Mouse (Mus musculus) liver, postnatal 0 days (tissue): Measurements from ENCODE around the gene Angptl6. TPM values are rescaled to one million over a fixed set of nuclear protein-coding genes. Genes with fewer than 3 reads are reported as not detected.
A peak's percentile ranks its signal among the peaks of the same experiment; 100 is the strongest.

Experiments used
- ATAC-seq: fragments of 200-750 bp; cut with Nextera tagmentation; 2 replicates; pipeline ENCODE4 v1.8.0; 2017; ENCODE audit warnings: mild to moderate bottlenecking, moderate library complexity
- DNase-seq: peaks from one replicate; pipeline ENCODE4 v3.0.0-alpha.2; 2016
- H3K27ac ChIP-seq: fragments of 300-500 bp; sonication (generic); 2 replicates; pipeline ENCODE4 v1.5.1; 2014; ENCODE audit warnings: antibody characterized with exemption, moderate library complexity, mild to moderate bottlenecking, low read depth
- H3K27me3 ChIP-seq: fragments of 300-500 bp; sonication (generic); 2 replicates; pipeline ENCODE4 v1.6.1; 2014; ENCODE audit warnings: low read length, control low read depth, mixed read lengths; ENCODE audit not compliant: insufficient read depth
- H3K36me3 ChIP-seq: fragments of 300-500 bp; sonication (generic); replicated peaks from 2 replicates; pipeline ENCODE4 v1.6.1; 2014; ENCODE audit warnings: mild to moderate bottlenecking, control low read depth, low read length, moderate library complexity, mixed read lengths; ENCODE audit not compliant: insufficient read depth
- H3K4me1 ChIP-seq: fragments of 300-500 bp; sonication (generic); 2 replicates; pipeline ENCODE4 v1.6.1; 2014; ENCODE audit warnings: antibody characterized with exemption, mild to moderate bottlenecking, control low read depth; ENCODE audit not compliant: insufficient read depth
- H3K4me2 ChIP-seq: fragments of 300-500 bp; sonication (generic); 2 replicates; pipeline ENCODE4 v1.6.1; 2014; ENCODE audit warnings: low read depth, mild to moderate bottlenecking, low read length, moderate library complexity, mixed read lengths
- H3K4me3 ChIP-seq: fragments of 300-500 bp; sonication (generic); 2 replicates; pipeline ENCODE4 v1.5.1; 2014; ENCODE audit warnings: low read depth, low read length
- H3K9ac ChIP-seq: fragments of 300-500 bp; sonication (generic); replicated peaks from 2 replicates; pipeline ENCODE4 v1.6.1; 2014; ENCODE audit warnings: mild to moderate bottlenecking, moderate library complexity
- H3K9me3 ChIP-seq: fragments of 300-500 bp; sonication (generic); 2 replicates; pipeline ENCODE4 v1.6.1; 2016; ENCODE audit warnings: mild to moderate bottlenecking, control low read depth, low read length, mixed read lengths
- CTCF ChIP-seq: sonication (generic); IDR thresholded peaks from 2 replicates; pipeline ENCODE4 v1.5.1; 2016; ENCODE audit warnings: antibody characterized with exemption, low read depth
- EP300 ChIP-seq: IDR thresholded peaks from 2 replicates; pipeline ENCODE4 v1.6.1; 2016; ENCODE audit warnings: antibody characterized with exemption, low read depth, mild to moderate bottlenecking
- WGBS: fragments of 180-500 bp; shearing (Covaris S2); extraction: QIAGEN DNeasy Blood & Tissue Kit; methylation state at CpG from one replicate; pipeline ENCODE4 v1.1.7; 2014; ENCODE audit not compliant: insufficient replicate concordance; 5-methylcytosine and 5-hydroxymethylcytosine counted together
- polyA plus RNA-seq: library from polyadenylated mRNA; unstranded; fragments of >200 nt; fragmentation: Nextera tagmentation; extraction: Ambion mirVana; gene quantifications from 2 replicates; pipeline ENCODE4 v1.2.1, GENCODE M21; 2015

Gene Angptl6
- polyA plus RNA-seq, 1 experiment from 2014 or later = 16.6 TPM

GRCm38 (mm10) chr9:20887704-20888385 is 8.3 kb upstream of the Angptl6 start, which contains the start of gene Ppan:
TSS of gene Ppan (plus strand) at chr9:20888175.
- peak within 1 kb of the TSS; percentile 82 for H3K9ac ChIP-seq
- peak; percentile 94 for DNase-seq
- H3K4me3 ChIP-seq = peak within 1 kb of the TSS; percentile 67
- peaks cover 35% of the 10 kb centered on the region for H3K36me3 ChIP-seq
- peak; percentile 94 for ATAC-seq
- no peaks in the 10 kb centered on the region for H3K27me3 ChIP-seq
- peak; percentile 14; the same call in 1 of the 2 replicates for TF ChIP-seq CTCF
- no peak for TF ChIP-seq EP300
- under 1% methylated on average over 43 of the region's 43 CpGs for WGBS
- no peaks in the 10 kb centered on the region for H3K9me3 ChIP-seq
- H3K4me1 ChIP-seq = peaks cover 8% of the 10 kb centered on the region
- H3K4me2 ChIP-seq = peak within 1 kb of the TSS; percentile 86
- H3K27ac ChIP-seq = peak within 1 kb of the TSS; percentile 89

GRCm38 (mm10) chr9:20887191-20887590 is 7.7 kb upstream of the Angptl6 start:
- Histone ChIP-seq H3K9ac (no peak overlapping the region), H3K27me3 (no peaks in the 10 kb centered on the region), H3K4me2 (peak overlapping the region; percentile 86), H3K9me3 (no peaks in the 10 kb centered on the region), H3K27ac (no peak overlapping the region), H3K36me3 (peaks cover 30% of the 10 kb centered on the region), H3K4me3 (no peak overlapping the region), H3K4me1 (peaks cover 8% of the 10 kb centered on the region)
- no peak for ATAC-seq
- 85% methylated on average over 6 of the region's 6 CpGs for WGBS
- TF ChIP-seq CTCF (no peak), EP300 (no peak)
- no peak for DNase-seq

- Histone ChIP-seq H3K9me3 (no peaks in the 10 kb centered on the region), H3K9ac (no peak overlapping the region), H3K27ac (no peak overlapping the region), H3K4me1 (peaks cover 8% of the 10 kb centered on the region), H3K36me3 (peaks cover 24% of the 10 kb centered on the region), H3K4me2 (no peak overlapping the region), H3K4me3 (no peak overlapping the region), H3K27me3 (no peaks in the 10 kb centered on the region)
- DNase-seq = no peak
- TF ChIP-seq CTCF (no peak), EP300 (no peak)
- WGBS = 85% methylated on average over 2 of the region's 2 CpGs
- no peak for ATAC-seq
Measured at GRCm38 (mm10) chr9:20886563-20886962, 7.0 kb upstream of the Angptl6 start.

- Histone ChIP-seq H3K9ac (peak overlapping the region; percentile 73), H3K36me3 (peaks cover 3% of the 10 kb centered on the region), H3K9me3 (no peaks in the 10 kb centered on the region), H3K4me3 (peak overlapping the region; percentile 53), H3K4me1 (0 out of 2 replicates have a peak, but pooled peaks cover 7% of the 10 kb centered on the region), H3K27me3 (no peaks in the 10 kb centered on the region), H3K27ac (peak overlapping the region; percentile 92), H3K4me2 (peak overlapping the region; percentile 91)
- 17% methylated on average over 10 of the region's 10 CpGs for WGBS
- no peak for ATAC-seq
- TF ChIP-seq CTCF = no peak
- TF ChIP-seq EP300 = no peak
- DNase-seq = no peak
Measured at GRCm38 (mm10) chr9:20878710-20879065, 839 bp downstream of the Angptl6 start.

- Histone ChIP-seq H3K4me1 (0 out of 2 replicates have a peak, but pooled peaks cover 7% of the 10 kb centered on the region), H3K4me3 (peak overlapping the region; percentile 53), H3K27ac (peak overlapping the region; percentile 92), H3K9ac (peak overlapping the region; percentile 73), H3K9me3 (no peaks in the 10 kb centered on the region), H3K4me2 (peak overlapping the region; percentile 91), H3K27me3 (no peaks in the 10 kb centered on the region), H3K36me3 (peaks cover 7% of the 10 kb centered on the region)
- DNase-seq (peak; percentile 99), ATAC-seq (peak; percentile 96)
- TF ChIP-seq EP300 = no peak
- peak; percentile 98 for TF ChIP-seq CTCF
- WGBS = under 1% methylated on average over 65 of the region's 69 CpGs
Measured at GRCm38 (mm10) chr9:20878041-20878709, 1.4 kb downstream of the Angptl6 start.
